Mouse (Mus musculus) spleen, postnatal 36 days (tissue): ENCODE results near the gene Otop2.

Experiments
- DNase-seq, 2 experiments: peaks; one replicate each; pipeline ENCODE4 v3.0.0; 2022; ENCODE audit warnings: low spot score in 2 of 2, mixed read lengths in 1 of 2

Otop2 gene

DNA sequence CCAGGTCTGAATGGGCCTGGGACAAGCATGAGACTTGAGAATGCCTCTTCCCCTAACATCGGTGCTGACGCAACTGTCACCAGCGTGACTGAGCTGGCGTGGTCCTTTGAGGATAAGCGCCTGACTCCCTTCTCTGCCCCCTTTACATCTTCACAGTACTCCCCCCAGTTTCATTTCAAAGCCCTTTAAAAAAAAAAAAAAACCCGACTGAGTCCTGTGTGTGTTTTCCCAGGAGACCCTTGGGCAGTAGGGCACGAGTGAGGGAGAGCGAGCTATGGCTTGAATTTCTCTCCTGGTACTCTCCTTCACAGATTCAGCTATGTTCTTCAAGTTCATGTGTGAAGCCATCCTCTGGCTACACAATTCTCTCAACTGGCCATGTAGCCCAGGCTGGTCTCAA, 8.8 kb upstream of the Otop2 start:
- no peak for DNase-seq

DNA sequence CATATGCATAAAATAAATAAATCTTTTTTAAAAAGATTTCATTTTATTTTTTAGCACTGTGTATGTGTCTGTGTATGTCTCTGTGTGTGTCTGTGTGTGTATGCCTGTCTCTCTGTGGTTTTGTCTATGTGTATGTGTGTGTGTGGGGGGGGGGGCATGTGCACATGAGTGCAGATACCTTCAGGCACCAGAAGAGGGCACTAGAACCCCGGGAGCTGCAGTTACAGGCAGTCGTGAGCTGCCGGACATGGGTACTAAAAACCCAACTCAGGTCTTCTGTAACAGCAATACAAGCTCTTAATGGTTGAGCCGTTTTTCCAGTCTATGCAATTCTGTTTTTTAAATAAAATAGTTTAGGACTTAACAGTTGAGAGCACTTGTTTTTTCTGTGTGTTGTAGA, 6.2 kb upstream of the Otop2 start:
- no peak for DNase-seq

DNA sequence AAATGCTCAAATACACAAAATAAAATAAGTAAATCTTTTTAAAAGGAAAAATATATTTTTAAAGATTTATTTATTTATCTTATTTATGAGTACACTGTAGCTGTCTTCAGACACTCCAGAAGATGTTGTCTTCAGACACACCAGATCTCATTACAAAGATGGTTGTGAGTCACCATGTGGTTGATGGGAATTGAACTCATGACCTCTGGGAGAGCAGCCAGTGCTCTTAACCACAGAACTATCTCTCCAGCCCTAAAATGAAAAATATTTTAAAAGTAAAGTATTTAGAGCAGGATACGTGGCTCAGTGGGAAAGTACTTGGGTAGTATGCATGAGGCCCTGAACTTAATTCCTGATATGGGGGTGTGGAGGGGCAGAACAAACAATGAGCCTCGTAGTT, 5.6 kb upstream of the Otop2 start:
- no peak for DNase-seq

DNA sequence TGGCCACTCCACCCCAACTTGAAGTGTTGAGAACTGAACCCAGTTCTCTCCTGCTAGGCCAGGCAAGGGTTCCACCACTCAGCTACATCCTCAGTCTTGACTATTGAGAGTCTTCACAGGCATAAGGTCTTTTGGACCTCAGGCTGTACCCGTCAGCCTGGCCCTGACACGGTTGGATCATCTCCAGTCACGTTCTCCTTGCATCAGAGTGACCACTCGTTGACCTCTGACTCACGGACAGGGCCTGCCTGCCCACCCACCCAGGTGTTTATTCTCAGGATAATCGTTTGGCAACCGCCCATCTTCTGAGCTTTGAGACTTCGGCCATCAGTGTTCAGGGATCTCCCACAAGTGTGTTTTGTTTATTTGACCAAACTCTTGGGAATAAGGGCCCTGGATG, 3.8 kb upstream of the Otop2 start:
- no peak for DNase-seq

DNA sequence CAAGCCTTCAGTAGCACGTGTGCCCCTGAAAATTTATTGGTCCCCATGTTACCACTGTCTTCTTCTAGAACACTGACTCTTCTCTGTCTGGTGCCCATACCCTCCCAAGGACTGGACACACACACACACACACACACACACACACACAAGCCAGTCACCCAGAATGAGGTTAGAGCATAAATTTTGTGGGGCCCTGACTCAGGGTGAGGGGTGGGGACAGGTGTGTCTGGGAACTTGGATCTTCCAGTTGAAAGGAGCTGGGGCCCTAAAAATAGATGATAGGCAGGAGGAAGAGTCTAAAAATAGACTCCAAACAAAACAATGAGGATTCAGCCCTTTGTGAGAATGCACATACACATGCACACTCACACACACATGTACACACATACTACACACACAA, 1.8 kb downstream of the Otop2 start:
- no peak for DNase-seq

DNA sequence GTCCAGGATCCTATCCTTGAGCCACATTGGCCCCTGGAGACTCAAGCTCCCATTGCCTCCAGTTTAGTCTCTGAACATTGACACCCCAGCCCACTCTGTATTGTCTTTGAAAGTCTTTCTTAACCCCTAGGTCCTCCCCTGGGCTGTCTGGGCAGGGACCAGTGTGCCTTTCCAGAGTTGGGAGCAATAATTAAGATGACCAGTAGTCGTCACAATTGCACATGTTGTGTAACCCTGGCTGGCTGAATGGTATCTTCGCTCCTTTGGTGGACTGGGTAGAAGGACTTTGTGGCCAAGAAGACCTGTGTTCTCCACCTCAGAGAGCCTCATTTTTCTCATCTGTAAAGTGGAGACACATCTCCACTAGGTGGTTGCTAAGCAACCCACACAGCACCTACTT, 7.3 kb downstream of the Otop2 start:
- no peak for DNase-seq

DNA sequence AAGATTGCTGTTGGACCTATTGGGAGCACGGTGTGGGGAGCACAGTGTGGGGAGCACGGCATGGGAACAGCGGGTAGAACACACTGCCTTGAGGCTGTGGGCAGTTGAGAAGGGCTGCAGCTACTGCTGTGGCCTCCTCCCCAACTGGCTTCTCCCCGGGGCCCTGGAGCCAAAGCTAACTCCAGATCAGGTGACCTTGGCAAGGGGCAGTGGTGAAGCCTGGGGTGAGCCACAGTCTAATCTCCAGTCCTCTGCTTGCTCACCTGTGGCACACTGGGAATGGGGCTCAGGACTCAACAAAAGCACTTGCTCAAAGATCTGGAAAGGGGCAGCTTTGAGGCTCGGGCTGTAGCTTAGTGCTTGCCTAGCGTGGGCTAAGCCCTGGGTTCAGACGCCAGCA, 10.2 kb downstream of the Otop2 start:
- no peak for DNase-seq

DNA sequence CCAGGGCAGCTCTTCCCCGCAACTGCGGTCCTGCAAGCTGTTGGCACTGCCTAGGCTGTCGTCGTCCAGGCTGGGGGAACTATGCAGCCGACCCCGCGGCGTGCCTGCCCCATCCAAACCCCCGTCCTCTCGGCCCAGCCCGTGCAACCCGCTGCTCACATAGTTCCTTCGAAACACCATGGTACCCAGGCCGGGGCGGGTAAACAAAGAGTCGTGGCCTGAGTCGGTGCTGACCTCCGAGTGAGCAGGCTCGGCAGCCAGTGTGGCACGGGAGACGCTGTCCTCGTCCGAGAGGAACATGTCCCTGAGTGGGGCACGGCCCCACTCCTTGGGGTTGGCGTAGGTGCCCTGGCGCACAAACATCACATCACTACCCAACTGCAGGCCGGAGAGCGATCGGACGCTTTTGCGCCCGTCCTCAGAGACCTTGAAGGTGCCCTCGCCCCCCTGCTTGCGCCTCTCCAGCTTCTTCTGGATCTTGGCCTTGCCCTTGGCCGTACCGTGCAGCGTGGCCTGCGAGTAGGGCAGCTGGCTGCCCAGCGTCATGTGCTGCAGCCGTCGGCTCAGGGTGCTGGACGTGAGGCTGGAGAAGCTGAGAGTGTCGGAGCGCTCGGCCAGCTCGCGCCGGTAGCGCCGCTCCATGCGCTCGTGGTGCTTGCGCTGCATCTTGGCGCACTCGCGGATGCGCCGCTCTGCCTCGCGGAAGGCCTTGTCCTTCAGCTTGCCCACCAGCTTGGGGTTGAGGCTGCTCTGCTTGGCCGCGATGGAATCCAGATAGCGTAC, 11.5 kb downstream of the Otop2 start:
- DNase-seq = no peak

DNA sequence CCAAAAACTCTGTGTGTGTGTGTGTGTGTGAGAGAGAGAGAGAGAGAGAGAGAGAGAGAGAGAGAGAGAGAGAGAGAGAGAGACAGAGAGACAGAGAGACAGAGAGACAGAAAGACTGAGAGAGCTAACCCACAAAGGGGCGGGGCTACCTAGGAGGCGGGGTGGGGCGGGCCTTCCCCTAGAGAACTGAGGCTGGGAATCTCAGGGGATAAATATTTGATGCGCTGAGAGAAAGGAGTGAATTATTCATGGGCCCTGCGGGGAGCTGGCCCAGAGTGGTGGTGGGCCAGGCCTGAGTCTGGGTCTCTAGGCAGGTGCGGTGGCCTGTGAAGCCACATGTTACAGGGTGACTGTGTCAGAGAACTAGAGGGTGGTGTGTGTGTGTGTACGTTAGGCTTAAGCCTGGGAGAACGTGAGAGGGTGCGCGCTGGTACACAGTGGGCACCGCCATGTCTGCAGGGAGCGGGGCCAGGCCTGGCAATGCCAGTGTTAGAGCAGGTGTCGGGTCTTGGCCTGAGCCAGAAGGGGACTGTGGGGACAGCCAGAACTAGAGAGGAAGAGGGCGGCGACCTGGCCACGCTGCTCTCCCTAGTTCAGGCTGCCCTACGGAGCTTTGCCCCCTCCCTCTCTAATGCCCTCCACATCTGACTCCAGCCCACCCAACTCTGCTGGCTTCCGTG, 12.9 kb downstream of the Otop2 start:
- DNase-seq = no peak

DNA sequence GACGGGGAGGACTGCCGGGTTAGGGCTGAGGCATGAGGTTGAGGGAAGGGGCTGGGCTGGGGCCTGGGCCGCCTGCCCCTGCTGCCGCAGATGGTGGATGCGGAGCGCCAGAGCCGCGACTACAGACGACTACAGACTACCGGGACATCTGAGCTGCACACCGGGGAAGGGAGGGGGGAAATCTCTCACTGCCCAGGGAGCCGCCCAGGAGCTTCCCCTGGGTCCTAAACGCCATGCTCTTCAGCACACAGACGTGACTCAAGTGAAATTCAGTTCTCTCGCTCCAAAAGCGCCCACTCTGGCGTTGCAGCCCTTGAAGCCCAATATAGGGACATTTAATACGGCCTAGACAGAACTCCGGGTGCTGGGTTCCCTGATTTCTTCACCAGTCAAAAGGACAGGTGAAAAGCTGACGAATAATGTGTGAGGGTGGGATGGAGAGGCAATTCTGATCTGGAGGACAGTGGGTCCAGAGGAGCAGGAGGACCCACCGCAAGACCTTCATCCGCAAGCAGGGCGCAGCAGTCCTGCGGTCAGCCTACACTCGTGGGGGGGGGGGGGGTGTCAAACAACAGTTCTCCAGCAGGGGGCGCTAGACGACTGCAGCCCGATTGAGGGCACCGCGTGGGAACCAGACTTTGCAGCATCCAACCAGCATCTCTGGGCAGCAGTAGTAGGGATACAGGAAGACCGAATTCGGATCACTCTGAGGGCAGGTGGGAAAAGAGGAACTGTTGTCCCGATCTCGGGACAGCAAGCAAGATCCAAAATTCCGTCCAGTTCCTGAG, 15.1 kb downstream of the Otop2 start, which contains the start of gene Ush1g:
Gene Ush1g, minus strand, starts transcription at position 136 of the 788 bp plus-strand sequence.
- DNase-seq = no peak

DNA sequence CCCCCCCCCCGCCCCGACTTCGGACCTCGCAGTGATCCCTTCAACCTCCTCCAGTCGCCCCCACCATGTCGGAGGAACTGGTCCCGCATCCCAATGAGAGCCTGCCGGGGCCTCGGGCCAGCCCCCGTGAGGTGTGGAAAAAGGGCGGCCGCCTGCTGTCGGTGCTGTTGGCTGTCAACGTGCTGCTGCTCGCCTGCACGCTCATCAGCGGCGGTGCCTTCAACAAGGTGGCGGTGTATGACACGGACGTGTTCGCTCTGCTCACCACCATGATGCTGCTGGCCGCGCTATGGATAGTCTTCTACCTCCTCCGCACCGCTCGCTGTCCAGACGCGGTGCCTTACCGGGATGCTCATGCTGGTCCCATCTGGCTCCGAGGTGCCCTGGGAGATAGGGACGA, 16.4 kb downstream of the Otop2 start:
- DNase-seq = no peak

DNA sequence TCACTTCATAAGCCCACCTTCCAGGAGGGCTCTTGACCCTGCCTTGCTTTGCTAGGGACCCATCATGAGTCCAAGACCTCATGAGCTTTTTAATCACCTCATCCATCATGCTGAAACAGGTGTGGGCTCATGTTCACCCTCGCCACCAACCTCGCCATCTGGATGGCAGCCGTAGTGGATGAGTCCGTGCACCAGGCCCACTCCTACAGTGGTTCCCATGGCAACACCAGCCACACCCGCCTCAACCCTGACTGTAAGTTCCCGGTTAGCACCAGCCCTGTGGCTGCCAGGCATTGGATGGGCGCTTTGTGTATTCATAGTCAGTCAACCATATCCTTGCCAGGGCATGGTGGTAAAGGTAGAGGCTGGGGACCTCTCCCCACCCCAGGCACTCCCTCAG, 19.8 kb downstream of the Otop2 start:
- DNase-seq = no peak

DNA sequence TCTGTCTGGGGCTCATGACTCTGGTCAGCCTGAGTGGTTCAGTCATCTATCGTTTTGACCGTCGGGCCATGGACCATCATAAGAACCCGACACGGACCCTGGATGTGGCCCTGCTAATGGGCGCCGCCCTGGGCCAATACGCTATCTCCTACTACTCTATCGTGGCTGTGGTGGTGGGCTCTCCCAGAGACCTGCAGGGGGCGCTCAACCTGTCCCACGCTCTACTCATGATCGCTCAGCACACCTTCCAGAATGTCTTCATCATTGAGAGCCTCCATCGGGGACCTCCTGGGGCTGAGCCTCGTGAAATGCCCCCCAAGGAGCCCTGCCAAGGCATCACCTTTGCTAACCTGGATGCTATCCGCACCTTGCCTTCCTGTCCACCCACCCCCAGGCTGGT, 22.4 kb downstream of the Otop2 start:
- no peak for DNase-seq

DNA sequence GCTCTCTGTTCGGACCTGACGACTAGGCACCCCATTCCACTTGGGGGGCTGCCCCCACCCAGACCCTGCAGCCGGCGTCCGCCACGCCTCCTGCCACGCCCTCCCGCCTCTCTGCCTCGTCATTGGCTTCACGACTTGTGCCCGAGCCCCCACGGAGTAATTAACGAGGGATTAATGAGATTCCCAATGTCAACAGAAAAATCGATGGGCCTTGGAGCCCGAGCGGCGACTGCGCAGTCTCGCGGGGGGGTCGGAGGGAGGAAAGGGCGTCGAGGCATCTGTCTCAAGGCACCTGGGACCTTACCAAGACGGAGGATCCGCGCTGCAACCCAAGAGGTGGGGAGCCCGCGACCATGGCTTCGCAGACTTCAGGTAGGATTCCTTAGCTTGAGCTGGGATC, 27.6 kb downstream of the Otop2 start, which contains the start of gene Otop3:
Gene Otop3, plus strand, starts transcription at position 201 of the 400 bp plus-strand sequence.
- no peak for DNase-seq

DNA sequence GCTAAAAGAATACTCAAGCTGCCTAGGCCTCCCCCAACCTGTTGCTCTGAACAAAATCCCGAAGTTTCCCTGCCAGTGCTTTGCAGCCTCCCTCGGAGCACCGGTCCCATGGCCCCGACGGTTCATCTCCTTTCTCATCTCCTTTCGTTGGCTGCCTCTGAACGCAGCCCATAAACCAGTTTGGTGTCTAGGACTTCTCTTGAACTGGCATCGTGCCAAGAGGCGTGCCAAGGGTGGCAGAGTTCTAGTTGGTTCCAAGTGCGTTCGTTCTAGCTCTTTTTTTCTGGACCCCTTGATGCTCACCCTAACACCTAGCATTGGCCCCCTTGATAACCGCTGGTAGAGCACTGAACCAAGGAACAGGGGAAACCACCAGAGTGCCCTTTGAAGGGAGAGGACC, 28.3 kb downstream of the Otop2 start:
- no peak for DNase-seq

DNA sequence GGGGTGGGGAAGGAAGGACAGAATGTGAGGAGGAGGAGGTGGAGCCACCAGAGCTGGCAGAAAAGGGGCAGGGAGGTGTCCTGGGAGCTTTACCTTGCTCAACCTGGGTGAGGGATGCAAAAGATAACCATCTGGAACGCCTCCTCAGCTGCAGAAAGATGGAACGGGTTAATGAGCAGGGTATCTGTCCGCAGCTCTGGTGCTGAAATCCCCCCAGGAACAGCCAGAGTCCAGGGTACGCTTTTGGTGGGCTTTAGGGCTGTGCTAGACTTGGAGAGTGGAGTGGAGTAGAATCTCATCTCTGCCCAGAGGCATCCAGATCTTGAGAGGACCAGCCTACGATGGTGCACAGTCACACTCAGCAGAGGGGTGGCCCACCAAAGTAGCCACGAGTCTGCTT, 29.2 kb downstream of the Otop2 start:
- DNase-seq = no peak

DNA sequence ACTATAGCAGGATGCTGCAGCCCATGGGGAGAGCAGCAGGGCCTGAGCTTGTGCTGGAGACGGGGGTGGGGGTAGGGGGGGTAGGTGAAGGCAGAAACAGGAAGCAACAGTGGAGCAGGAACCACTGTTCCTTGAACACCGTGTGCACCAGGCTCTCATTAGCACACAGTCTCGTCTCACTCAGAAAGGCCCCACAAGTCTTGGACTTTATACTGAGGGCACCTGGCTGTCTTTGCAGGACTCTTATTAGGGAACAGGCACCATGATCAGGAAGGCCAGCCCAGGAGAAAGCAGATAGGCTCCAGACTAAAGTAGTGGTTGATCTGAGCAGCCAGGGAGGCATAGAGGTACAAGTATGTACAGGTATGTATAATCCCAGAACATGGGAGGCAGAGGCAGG, 30.4 kb downstream of the Otop2 start:
- no peak for DNase-seq

DNA sequence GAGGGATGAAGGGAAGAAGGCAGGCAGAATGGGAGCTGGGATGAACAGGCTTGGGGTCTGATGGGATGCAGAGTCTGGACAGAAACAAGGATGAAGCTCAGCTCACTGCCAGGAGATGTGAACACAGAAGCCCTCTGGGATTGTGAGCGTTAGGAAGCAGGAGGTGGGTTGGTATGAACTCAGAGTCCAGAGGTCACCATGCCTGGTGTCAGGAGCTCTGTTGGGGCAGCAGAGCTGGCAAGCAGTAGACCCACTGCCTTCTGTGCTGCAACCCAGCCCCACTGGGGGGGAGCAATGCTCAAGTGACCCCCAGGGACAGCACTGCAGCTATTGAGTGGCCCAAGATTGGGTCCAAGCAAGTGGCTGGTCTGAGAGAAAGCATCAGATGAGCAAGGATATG, 30.9 kb downstream of the Otop2 start:
- no peak for DNase-seq

DNA sequence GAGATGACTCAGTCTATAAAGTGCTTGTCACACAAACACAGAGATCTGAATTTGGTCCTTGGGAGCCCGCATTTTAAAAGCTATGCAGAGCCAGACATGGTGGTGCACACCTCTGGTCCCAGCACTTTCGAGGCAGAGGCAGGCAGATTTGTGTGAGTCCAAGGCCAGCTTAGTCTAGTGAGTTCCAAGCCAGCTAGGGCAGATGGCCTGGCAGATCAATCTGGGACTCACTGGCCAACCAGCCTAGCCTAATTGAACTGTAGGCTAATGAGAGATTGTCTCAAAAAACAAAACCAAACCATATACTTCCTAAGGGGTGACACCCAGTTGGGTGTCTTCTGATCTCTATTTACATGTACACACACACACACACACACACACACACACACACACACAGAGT, 34.3 kb downstream of the Otop2 start:
- no peak for DNase-seq

DNA sequence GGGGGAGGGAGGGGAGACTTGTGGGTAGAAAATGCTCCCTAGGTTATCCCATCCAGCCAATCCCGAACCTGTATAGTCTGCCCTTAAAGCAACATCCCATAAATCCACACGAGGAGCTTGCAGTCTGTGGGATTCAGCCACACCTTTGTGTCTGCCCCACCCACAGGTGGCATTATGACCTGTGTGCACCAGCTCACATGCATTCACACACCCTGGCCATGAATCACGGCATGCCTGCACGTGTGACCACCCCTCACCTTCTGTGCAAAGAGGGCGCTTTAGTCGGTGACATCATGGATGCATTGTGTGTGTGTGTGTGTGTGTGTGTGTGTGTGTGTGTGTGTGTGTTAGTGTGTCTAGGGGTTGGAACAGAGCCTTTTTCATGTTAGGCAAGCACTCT, 34.9 kb downstream of the Otop2 start:
- no peak for DNase-seq

DNA sequence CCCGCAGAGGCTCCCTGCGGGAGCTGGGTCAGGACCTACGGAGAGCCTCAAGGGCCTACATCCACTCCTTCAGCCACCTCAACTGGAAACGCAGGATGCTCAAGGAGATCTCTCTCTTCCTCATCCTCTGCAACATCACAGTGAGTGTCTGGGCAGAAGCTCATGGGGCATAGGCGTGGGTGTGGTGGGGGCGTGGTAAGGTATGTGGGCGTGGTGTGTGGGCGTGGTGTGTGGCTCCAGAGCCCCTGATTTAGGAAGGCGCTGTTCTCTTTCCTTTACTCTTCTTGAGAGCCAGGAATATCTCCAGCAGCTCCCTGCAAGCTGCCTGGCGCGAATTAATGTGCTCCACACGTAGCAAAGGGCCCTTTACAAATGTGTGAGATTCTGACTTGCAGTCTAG, 38.0 kb downstream of the Otop2 start:
- DNase-seq = no peak

DNA sequence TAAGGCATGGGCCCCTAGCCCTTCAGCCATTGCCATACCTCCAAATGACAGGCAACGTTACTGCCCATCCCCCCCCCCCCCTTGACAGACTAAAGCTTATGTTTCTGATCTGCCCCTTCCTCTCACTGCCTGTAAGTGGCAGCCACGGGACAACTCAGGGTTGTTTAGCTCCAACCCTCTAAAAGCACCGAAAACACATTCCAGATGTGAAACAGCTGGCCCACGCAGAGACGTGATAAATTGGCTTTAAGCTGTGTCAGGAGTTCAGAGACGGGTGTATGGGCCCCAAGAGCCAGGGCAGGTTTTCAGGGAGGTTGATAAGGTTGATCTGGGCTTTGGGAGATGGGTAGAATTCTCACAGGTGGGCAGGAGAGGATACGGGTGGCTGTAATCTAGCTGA, 38.6 kb downstream of the Otop2 start:
- DNase-seq = no peak
